Mouse (Mus musculus) testis, adult 2 months (tissue): ENCODE measurements around the gene Rin3.

ENCODE experiments used
- CTCF ChIP-seq: fragments of 200-500 bp; IDR thresholded peaks from 2 replicates; pipeline ENCODE4 v1.5.1; 2012; ENCODE audit warnings: low read depth, mild to moderate bottlenecking, inconsistent platforms, low read length, moderate library complexity; ENCODE audit not compliant: control insufficient read depth, insufficient read depth, insufficient replicate concordance
- POLR2A ChIP-seq: fragments of 200-500 bp; IDR thresholded peaks from 2 replicates; pipeline ENCODE4 v1.6.1; 2012; ENCODE audit warnings: low read depth, mild to moderate bottlenecking, inconsistent platforms, low read length, moderate library complexity; ENCODE audit not compliant: control insufficient read depth

DNA sequence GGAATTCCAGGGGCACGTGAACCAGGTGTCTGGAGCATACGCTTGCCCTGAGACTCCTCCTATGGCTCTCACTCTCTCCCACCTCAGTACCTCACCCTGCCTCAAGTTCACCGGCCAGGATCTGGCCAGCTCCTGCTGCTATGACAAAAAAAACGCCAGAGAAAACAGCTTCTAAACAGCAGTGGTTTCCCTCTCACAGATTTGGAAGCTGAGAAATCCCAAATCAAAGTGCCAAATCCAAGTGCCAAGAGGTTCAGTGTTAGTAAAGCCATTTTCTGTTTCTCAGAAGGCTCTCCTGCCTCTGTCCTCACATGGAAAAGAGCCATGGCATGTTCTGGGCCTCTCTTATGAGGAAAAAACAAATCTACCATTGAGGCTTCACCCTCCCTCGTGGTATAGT, 11.8 kb downstream of the Rin3 start:
- no peak for TF ChIP-seq POLR2A
- TF ChIP-seq CTCF: no peak
